Mouse (Mus musculus): ENCODE results near the gene Haao. TPM values are rescaled to one million over a fixed set of nuclear protein-coding genes. Genes with fewer than 3 reads are reported as not detected.

Gene Haao
- polyA plus RNA-seq, 1 experiment from 2014 or later, result 0.26 TPM

- Histone ChIP-seq H3K4me2 (replicated peaks) (no peak overlapping the region), H3K4me3 (no peak overlapping the region), H3K9me3 (no peaks in the 10 kb centered on the region), H3K36me3 (no peaks in the 10 kb centered on the region), H3K27ac (replicated peaks) (no peak overlapping the region), H3K27me3 (no peaks in the 10 kb centered on the region), H3K4me1 (no peaks in the 10 kb centered on the region), H3K9ac (replicated peaks) (no peak overlapping the region)
- WGBS, result 76% methylated on average over 3 of the region's 3 CpGs
- no peak for ATAC-seq (ENCODE audit: low FRiP score, low read depth)
Observed at GRCm38 (mm10) chr17:83829356-83829755, 18.4 kb downstream of the Haao start.

- Histone ChIP-seq H3K4me3 (no peak overlapping the region), H3K27me3 (peaks cover 3% of the 10 kb centered on the region; the same call in 1 of the 2 replicates), H3K9ac (replicated peaks) (no peak overlapping the region), H3K9me3 (no peaks in the 10 kb centered on the region), H3K4me1 (no peaks in the 10 kb centered on the region), H3K36me3 (no peaks in the 10 kb centered on the region), H3K4me2 (replicated peaks) (no peak overlapping the region), H3K27ac (replicated peaks) (no peak overlapping the region)
- WGBS, result 90% methylated on average over 7 of the region's 7 CpGs
- no peak for ATAC-seq (ENCODE audit: low FRiP score, low read depth)
Observed at GRCm38 (mm10) chr17:83823835-83824234, 23.9 kb downstream of the Haao start.

GRCm38 (mm10) chr17:83821876-83822275 lies 25.9 kb downstream of the Haao start:
- H3K27me3 ChIP-seq, result peaks cover 3% of the 10 kb centered on the region; the same call in 1 of the 2 replicates
- no peak overlapping the region for H3K27ac ChIP-seq (replicated peaks)
- no peak overlapping the region for H3K4me2 ChIP-seq (replicated peaks)
- ATAC-seq (ENCODE audit: low FRiP score, low read depth), result no peak
- H3K4me1 ChIP-seq, result no peaks in the 10 kb centered on the region
- no peaks in the 10 kb centered on the region for H3K36me3 ChIP-seq
- H3K4me3 ChIP-seq, result no peak overlapping the region
- H3K9me3 ChIP-seq, result no peaks in the 10 kb centered on the region
- 91% methylated on average over 3 of the region's 3 CpGs for WGBS
- H3K9ac ChIP-seq (replicated peaks), result no peak overlapping the region

- Histone ChIP-seq H3K27me3 (peaks cover 3% of the 10 kb centered on the region; the same call in 1 of the 2 replicates), H3K9me3 (no peaks in the 10 kb centered on the region), H3K4me3 (no peak overlapping the region), H3K4me2 (replicated peaks) (no peak overlapping the region), H3K9ac (replicated peaks) (no peak overlapping the region), H3K36me3 (no peaks in the 10 kb centered on the region), H3K27ac (replicated peaks) (no peak overlapping the region), H3K4me1 (no peaks in the 10 kb centered on the region)
- WGBS, result 82% methylated on average over 5 of the region's 5 CpGs
- no peak for ATAC-seq (ENCODE audit: low FRiP score, low read depth)
Observed at GRCm38 (mm10) chr17:83820701-83821100, 27.1 kb downstream of the Haao start.

- no peak overlapping the region for H3K4me2 ChIP-seq (replicated peaks)
- peaks cover 3% of the 10 kb centered on the region; the same call in 1 of the 2 replicates for H3K27me3 ChIP-seq
- no peaks in the 10 kb centered on the region for H3K9me3 ChIP-seq
- no peaks in the 10 kb centered on the region for H3K36me3 ChIP-seq
- H3K4me3 ChIP-seq, result no peak overlapping the region
- no peaks in the 10 kb centered on the region for H3K4me1 ChIP-seq
- ATAC-seq (ENCODE audit: low FRiP score, low read depth), result no peak
- H3K27ac ChIP-seq (replicated peaks), result no peak overlapping the region
- no peak overlapping the region for H3K9ac ChIP-seq (replicated peaks)
- 74% methylated on average over 8 of the region's 8 CpGs for WGBS
Observed at GRCm38 (mm10) chr17:83819503-83819902, 28.3 kb downstream of the Haao start.

- no peak overlapping the region for H3K4me2 ChIP-seq (replicated peaks)
- H3K4me1 ChIP-seq, result no peaks in the 10 kb centered on the region
- H3K36me3 ChIP-seq, result no peaks in the 10 kb centered on the region
- H3K27ac ChIP-seq (replicated peaks), result no peak overlapping the region
- H3K27me3 ChIP-seq, result peaks cover 3% of the 10 kb centered on the region; the same call in 1 of the 2 replicates
- ATAC-seq (ENCODE audit: low FRiP score, low read depth), result no peak
- H3K9ac ChIP-seq (replicated peaks), result no peak overlapping the region
- H3K9me3 ChIP-seq, result no peaks in the 10 kb centered on the region
- H3K4me3 ChIP-seq, result no peak overlapping the region
- WGBS, result 87% methylated on average over 7 of the region's 7 CpGs
Observed at GRCm38 (mm10) chr17:83816996-83817395, 30.8 kb downstream of the Haao start.

GRCm38 (mm10) chr17:83813050-83813449 lies 34.7 kb downstream of the Haao start:
- Histone ChIP-seq H3K27ac (replicated peaks) (no peak overlapping the region), H3K4me1 (no peaks in the 10 kb centered on the region), H3K36me3 (peaks cover 4% of the 10 kb centered on the region; the same call in 1 of the 2 replicates), H3K9me3 (no peaks in the 10 kb centered on the region), H3K9ac (replicated peaks) (no peak overlapping the region), H3K4me3 (no peak overlapping the region), H3K4me2 (replicated peaks) (no peak overlapping the region), H3K27me3 (no peaks in the 10 kb centered on the region)
- no peak for ATAC-seq (ENCODE audit: low FRiP score, low read depth)
- 92% methylated on average over 4 of the region's 4 CpGs for WGBS

GRCm38 (mm10) chr17:83812200-83812944 lies 35.4 kb downstream of the Haao start:
- no peak overlapping the region for H3K4me3 ChIP-seq
- no peaks in the 10 kb centered on the region for H3K4me1 ChIP-seq
- H3K27me3 ChIP-seq, result no peaks in the 10 kb centered on the region
- no peak overlapping the region for H3K27ac ChIP-seq (replicated peaks)
- 94% methylated on average over 17 of the region's 17 CpGs for WGBS
- no peak overlapping the region for H3K4me2 ChIP-seq (replicated peaks)
- H3K36me3 ChIP-seq, result peaks cover 4% of the 10 kb centered on the region; the same call in 1 of the 2 replicates
- no peaks in the 10 kb centered on the region for H3K9me3 ChIP-seq
- no peak for ATAC-seq (ENCODE audit: low FRiP score, low read depth)
- H3K9ac ChIP-seq (replicated peaks), result no peak overlapping the region

GRCm38 (mm10) chr17:83810285-83810684 lies 37.5 kb downstream of the Haao start:
- Histone ChIP-seq H3K36me3 (peaks cover 10% of the 10 kb centered on the region; the same call in 1 of the 2 replicates), H3K9ac (replicated peaks) (no peak overlapping the region), H3K9me3 (no peaks in the 10 kb centered on the region), H3K4me3 (no peak overlapping the region), H3K27me3 (no peaks in the 10 kb centered on the region), H3K27ac (replicated peaks) (no peak overlapping the region), H3K4me2 (replicated peaks) (no peak overlapping the region), H3K4me1 (no peaks in the 10 kb centered on the region)
- no peak for ATAC-seq (ENCODE audit: low FRiP score, low read depth)
- 87% methylated on average over 5 of the region's 5 CpGs for WGBS

- 91% methylated on average over 17 of the region's 17 CpGs for WGBS
- no peak for ATAC-seq (ENCODE audit: low FRiP score, low read depth)
- no peaks in the 10 kb centered on the region for H3K4me1 ChIP-seq
Observed at GRCm38 (mm10) chr17:83809197-83809829, 38.5 kb downstream of the Haao start.

GRCm38 (mm10) chr17:83808476-83809098 lies 39.2 kb downstream of the Haao start:
- Histone ChIP-seq H3K9ac (replicated peaks) (no peak overlapping the region), H3K4me1 (no peaks in the 10 kb centered on the region), H3K4me2 (replicated peaks) (no peak overlapping the region), H3K36me3 (peaks cover 10% of the 10 kb centered on the region; the same call in 1 of the 2 replicates), H3K27me3 (no peaks in the 10 kb centered on the region), H3K27ac (replicated peaks) (no peak overlapping the region), H3K9me3 (no peaks in the 10 kb centered on the region), H3K4me3 (no peak overlapping the region)
- no peak for ATAC-seq (ENCODE audit: low FRiP score, low read depth)
- WGBS, result 93% methylated on average over 12 of the region's 12 CpGs

More at GRCm38 (mm10) chr17:83809197-83809829, 38.5 kb downstream of the Haao start:
- no peaks in the 10 kb centered on the region for H3K27me3 ChIP-seq
- H3K9me3 ChIP-seq, result no peaks in the 10 kb centered on the region
- H3K9ac ChIP-seq (replicated peaks), result no peak overlapping the region
- H3K4me2 ChIP-seq (replicated peaks), result no peak overlapping the region
- H3K36me3 ChIP-seq, result peaks cover 10% of the 10 kb centered on the region; the same call in 1 of the 2 replicates
- no peak overlapping the region for H3K27ac ChIP-seq (replicated peaks)
- no peak overlapping the region for H3K4me3 ChIP-seq

Data from midbrain, embryonic 12.5 days (tissue).